Mouse (Mus musculus): ENCODE measurements around the gene Lysmd3.

Gene Lysmd3

GRCm38 (mm10) chr13:81675333-81675732 is 17.9 kb downstream of the Lysmd3 start:
- DNase-seq, result no peak

GRCm38 (mm10) chr13:81683107-81683506 is 25.6 kb downstream of the Lysmd3 start:
- no peak for DNase-seq

GRCm38 (mm10) chr13:81684258-81684657 is 26.8 kb downstream of the Lysmd3 start:
- no peak for DNase-seq

GRCm38 (mm10) chr13:81684884-81685283 is 27.4 kb downstream of the Lysmd3 start:
- no peak for DNase-seq

- DNase-seq, result no peak
Observed at GRCm38 (mm10) chr13:81689587-81689986, 32.1 kb downstream of the Lysmd3 start.

GRCm38 (mm10) chr13:81690477-81690876 is 33.0 kb downstream of the Lysmd3 start:
- DNase-seq, result no peak

GRCm38 (mm10) chr13:81691606-81692005 is 34.1 kb downstream of the Lysmd3 start:
- peak; percentile 49 for DNase-seq

GRCm38 (mm10) chr13:81694446-81694845 is 37.0 kb downstream of the Lysmd3 start:
- no peak for DNase-seq

GRCm38 (mm10) chr13:81703148-81703547 is 45.7 kb downstream of the Lysmd3 start:
- DNase-seq, result no peak

GRCm38 (mm10) chr13:81703621-81704020 is 46.2 kb downstream of the Lysmd3 start:
- DNase-seq, result no peak

- no peak for DNase-seq
Observed at GRCm38 (mm10) chr13:81706311-81706710, 48.8 kb downstream of the Lysmd3 start.

- no peak for DNase-seq
Observed at GRCm38 (mm10) chr13:81709805-81710204, 52.3 kb downstream of the Lysmd3 start.

GRCm38 (mm10) chr13:81710266-81710665 is 52.8 kb downstream of the Lysmd3 start:
- no peak for DNase-seq

- peak; percentile 96 for DNase-seq
Observed at GRCm38 (mm10) chr13:81710775-81711545, 53.5 kb downstream of the Lysmd3 start, which contains the start of the genes Polr3g and Mblac2. Polr3g (minus strand) TSS chr13:81711013. Mblac2 (plus strand) TSS chr13:81711341.

GRCm38 (mm10) chr13:81711546-81712371 is 54.3 kb downstream of the Lysmd3 start:
- DNase-seq, result peak; percentile 42

GRCm38 (mm10) chr13:81713896-81714295 is 56.4 kb downstream of the Lysmd3 start:
- no peak for DNase-seq
